Mouse (Mus musculus) brain, embryonic 18.5 days (tissue): ENCODE data around the gene Kifc3.
A peak's percentile ranks its signal among the peaks of the same experiment; 100 is the strongest.

Experiments used
- DNase-seq: peaks from one replicate; pipeline ENCODE4 v3.0.0-alpha.2; 2012; ENCODE audit warnings: low read depth, low spot score

Kifc3 gene

GRCm38 (mm10) chr8:95135242-95135641 lies 67.4 kb downstream of the Kifc3 start:
- no peak for DNase-seq

- DNase-seq = no peak
Observed at GRCm38 (mm10) chr8:95134186-95134585, 68.4 kb downstream of the Kifc3 start.

GRCm38 (mm10) chr8:95131983-95132382 lies 70.6 kb downstream of the Kifc3 start:
- DNase-seq = no peak

GRCm38 (mm10) chr8:95130966-95131537 lies 71.6 kb downstream of the Kifc3 start:
- no peak for DNase-seq

DNA sequence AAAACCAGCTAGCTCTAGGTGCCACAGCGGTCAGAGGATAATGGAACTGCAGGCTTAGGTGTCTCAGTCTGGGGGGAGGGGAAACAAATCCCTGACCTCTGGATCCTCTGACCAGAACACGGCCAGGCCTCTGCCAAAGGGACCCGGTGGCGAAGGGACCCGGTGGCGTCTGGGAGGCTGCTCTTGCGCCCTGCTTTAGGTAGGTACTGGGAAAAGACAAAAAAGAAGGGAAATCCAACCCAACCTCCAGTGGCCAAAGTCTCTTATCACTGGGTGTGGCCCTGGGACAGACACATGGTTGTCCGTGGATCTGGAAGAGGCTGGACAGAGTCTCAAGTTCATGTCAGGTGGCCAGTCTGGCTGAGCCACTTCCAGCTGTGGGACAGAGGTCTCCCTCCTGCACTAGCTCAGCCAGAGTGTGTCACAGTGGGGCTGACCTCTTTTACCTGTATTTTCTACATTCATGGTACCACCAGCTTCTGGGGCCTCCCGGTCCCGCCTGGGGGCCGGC lies 73.8 kb downstream of the Kifc3 start:
- DNase-seq = no peak

GRCm38 (mm10) chr8:95127658-95128057 lies 75.0 kb downstream of the Kifc3 start:
- DNase-seq = no peak

- DNase-seq = no peak
Observed at GRCm38 (mm10) chr8:95126497-95126896, 76.1 kb downstream of the Kifc3 start.

DNA sequence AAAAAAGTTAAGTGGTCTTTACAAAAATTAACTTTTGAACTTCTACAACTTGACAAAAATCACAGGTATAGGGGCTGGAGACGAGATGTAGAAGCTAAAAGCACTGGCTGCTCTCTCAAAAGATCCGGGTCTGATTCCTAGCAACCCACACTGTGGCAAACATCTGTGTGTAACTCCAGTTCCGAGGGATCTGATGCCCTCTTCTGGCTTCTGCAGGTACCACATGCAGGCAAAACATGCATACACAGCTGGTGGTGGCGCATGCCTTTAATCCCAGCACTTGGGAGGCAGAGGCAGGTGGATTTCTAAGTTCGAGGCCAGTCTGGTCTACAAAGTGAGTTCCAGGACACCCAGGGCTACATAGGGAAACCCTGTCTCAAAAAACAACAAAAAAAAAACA lies 79.2 kb downstream of the Kifc3 start:
- no peak for DNase-seq

- DNase-seq = no peak
Observed at GRCm38 (mm10) chr8:95113750-95114149, 88.9 kb downstream of the Kifc3 start.

DNA sequence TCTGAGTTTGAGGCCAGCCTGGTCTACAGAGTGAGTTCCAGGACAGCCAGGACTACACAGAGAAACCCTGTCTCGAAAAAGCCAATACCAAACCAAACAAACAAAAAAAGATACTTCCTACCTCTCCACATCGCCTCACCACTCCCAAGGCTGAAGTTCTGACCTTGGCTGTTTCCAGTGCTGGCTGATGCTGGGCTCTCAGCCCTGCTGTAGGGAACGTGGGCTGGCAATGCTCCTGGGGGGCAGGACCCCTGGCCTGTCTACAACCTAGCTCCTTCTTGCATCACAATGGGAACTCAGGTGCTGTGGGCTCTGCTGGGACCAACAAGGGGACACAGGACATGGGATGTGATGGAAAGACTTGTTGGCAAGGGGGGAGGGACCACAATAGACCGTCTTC lies 89.5 kb downstream of the Kifc3 start:
- DNase-seq = no peak

GRCm38 (mm10) chr8:95112594-95112993 lies 90.0 kb downstream of the Kifc3 start:
- DNase-seq = no peak

GRCm38 (mm10) chr8:95107306-95107705 lies 95.3 kb downstream of the Kifc3 start:
- no peak for DNase-seq

DNA sequence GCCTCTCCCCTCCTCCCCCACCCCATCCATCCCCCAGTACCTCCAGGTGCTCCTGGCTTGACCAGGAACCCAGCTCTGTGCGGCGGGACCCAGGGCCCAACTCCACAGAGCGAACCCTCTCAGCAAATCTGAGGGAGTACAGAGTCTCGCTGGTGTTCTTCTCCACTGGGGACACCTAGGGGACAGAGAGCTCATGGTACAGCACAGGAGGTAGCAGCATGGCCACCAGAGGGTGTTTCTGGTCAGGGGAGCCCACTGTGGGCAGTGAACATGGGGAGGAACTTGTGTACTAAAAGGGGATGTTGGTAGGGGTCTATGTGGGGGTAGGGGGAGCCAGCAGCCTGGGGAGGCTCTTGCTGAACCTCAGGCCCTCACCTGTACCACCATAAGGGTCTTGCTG lies 100.6 kb downstream of the Kifc3 start:
- no peak for DNase-seq

- DNase-seq = no peak
Observed at GRCm38 (mm10) chr8:95099009-95099408, 103.6 kb downstream of the Kifc3 start.

GRCm38 (mm10) chr8:95093574-95093973 lies 109.0 kb downstream of the Kifc3 start:
- DNase-seq = no peak

GRCm38 (mm10) chr8:95085432-95086141 lies 117.0 kb downstream of the Kifc3 start:
- no peak for DNase-seq

GRCm38 (mm10) chr8:95084744-95085431 lies 117.7 kb downstream of the Kifc3 start:
- no peak for DNase-seq

DNA sequence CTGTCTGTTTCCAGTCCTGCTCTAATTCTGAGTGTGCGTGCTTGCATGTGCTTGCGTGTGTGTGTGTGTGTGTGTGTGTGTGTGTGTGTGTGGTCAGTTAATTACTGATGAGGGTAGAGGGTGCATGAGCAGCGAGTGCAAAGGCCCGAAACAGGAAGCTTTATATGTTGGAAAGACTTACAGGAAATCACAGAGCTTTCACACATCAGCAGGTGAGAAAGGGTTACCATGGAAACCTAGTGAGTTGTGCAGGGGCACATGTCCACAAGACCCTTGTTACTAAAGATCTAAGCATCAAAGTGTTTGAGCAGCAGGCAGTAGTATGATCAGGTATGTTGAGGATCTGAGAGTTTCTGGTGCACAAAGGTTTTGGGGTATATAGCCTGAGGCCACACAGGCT lies 118.4 kb downstream of the Kifc3 start:
- DNase-seq = no peak

GRCm38 (mm10) chr8:95081650-95082049 lies 121.0 kb downstream of the Kifc3 start:
- no peak for DNase-seq

DNA sequence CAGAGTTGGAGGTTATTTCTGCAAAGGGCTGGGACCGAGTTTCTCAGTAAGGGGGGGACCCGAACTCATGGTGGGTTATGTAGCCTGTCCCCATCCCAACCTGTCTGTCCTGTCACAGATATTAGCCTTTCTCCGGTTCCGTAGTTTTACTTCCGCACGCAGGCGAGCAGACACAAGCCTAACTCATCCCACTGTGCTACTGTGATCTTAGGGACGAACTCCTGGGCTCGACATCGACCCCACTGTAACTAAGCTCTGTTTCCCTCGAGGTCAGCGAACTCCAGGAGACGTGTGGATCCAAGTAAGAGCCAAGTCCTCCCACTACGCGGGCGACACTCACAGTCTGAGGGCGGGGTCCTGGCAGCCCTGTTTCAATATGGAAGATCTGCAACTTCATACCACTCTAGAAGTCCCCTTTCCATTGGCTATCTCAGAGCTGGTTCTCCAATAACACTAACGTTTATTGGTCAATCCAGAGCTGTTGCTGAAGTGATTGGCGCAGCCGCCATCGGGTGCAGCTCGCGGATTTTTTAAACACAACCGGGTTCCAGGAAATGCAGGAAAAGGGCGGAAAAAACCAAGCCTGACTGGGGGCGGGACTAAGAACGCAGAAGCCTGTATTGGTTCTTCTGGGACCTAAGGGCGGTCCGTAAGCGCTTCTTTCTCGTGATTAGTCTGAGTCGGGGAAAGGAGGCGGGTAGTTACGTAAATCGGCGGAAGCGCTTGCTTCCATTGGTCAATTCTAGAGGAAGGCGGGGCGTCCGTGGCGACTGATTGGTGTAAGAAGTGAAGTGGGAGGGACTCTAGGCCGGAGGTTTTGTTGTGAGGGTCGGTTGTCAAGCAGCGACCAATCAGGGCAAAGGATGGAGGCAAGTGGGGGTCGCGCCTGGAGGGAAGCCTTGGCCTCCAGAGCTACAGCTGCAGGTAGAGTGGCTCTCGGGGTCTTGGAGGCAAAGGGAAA lies 122.0 kb downstream of the Kifc3 start, which contains the start of gene Katnb1:
Katnb1 (plus strand) TSS at position 806 of the 961 bp plus-strand sequence.
- peak; percentile 100 for DNase-seq

- DNase-seq = no peak
Observed at GRCm38 (mm10) chr8:95079305-95079704, 123.3 kb downstream of the Kifc3 start.
